In the genomic region with DNA sequence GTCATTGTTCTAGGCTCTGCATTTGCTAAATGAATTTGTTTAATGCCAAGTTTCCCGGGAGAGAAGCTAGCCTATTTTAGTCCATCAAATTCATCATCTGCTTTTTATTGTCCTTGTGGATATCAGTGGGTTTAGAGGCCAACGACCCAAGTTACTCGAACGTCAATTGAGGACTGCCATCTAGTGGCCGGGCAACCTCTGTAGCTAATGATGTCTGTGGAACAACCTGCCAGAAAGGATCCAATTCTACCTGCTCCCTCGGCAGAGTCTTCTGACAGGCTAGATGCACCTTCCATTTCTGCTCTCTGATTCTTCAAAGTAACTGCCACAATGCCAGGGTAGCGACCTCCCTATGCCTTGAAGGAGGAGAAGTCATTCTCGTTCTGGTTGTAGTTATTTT, we compare ENCODE assay signal across 8 mouse cellular contexts.
DNase-seq lines count a peak whose midpoint lies in the region; ATAC-seq and TF ChIP-seq lines count a peak whose summit lies in the region.

No protein-coding gene starts in this region.

- H3K36me3 ChIP-seq in kidney, embryonic 14.5 days (ENCODE audit: control insufficient read depth, insufficient read depth, low read length) = no peaks in the 10 kb centered on the region
- H3K36me3 ChIP-seq in liver, embryonic 14.5 days (replicated peaks; ENCODE audit: control insufficient read depth, insufficient read depth, low read depth) = no peaks in the 10 kb centered on the region
- no peaks in the 10 kb centered on the region for H3K36me3 ChIP-seq in neural tube, embryonic 11.5 days (ENCODE audit: control insufficient read depth, insufficient read depth, low read length)

- H3K27me3 ChIP-seq in kidney, embryonic 14.5 days (ENCODE audit: control insufficient read depth, insufficient read depth, low read length) = no peaks in the 10 kb centered on the region
- H3K27me3 ChIP-seq in liver, embryonic 14.5 days (ENCODE audit: control insufficient read depth, insufficient read depth, low read length) = no peaks in the 10 kb centered on the region
- no peaks in the 10 kb centered on the region for H3K27me3 ChIP-seq in neural tube, embryonic 11.5 days (ENCODE audit: control insufficient read depth, insufficient read depth, low read length)

- no peak for TF ChIP-seq EP300 in liver, embryonic 14.5 days (IDR thresholded peaks at IDR 0.05; ENCODE audit: low read depth)

- peaks cover 7% of the 10 kb centered on the region; the same call in 1 of the 2 replicates for H3K9me3 ChIP-seq in kidney, embryonic 14.5 days (ENCODE audit: control insufficient read depth, low read length)
- no peaks in the 10 kb centered on the region for H3K9me3 ChIP-seq in liver, embryonic 14.5 days (ENCODE audit: control insufficient read depth, low read length)
- no peaks in the 10 kb centered on the region for H3K9me3 ChIP-seq in neural tube, embryonic 11.5 days (ENCODE audit: control insufficient read depth, low read length)

- no peak overlapping the region for H3K4me2 ChIP-seq in kidney, embryonic 14.5 days (replicated peaks; ENCODE audit: low read depth, low read length)
- no peak overlapping the region for H3K4me2 ChIP-seq in liver, embryonic 14.5 days (ENCODE audit: low read depth)
- no peak overlapping the region for H3K4me2 ChIP-seq in neural tube, embryonic 11.5 days (ENCODE audit: low read depth)

- no peak overlapping the region for H3K9ac ChIP-seq in kidney, embryonic 14.5 days (ENCODE audit: low read depth, low read length)
- no peak overlapping the region for H3K9ac ChIP-seq in liver, embryonic 14.5 days (replicated peaks)
- no peak overlapping the region for H3K9ac ChIP-seq in neural tube, embryonic 11.5 days (ENCODE audit: low read length)

- peak; percentile 66 for TF ChIP-seq CTCF in liver, embryonic 14.5 days (IDR thresholded peaks at IDR 0.05; ENCODE audit: low read depth)

- H3K4me1 ChIP-seq in kidney, embryonic 14.5 days (ENCODE audit: control insufficient read depth, insufficient read depth, low read length) = 0 out of 2 replicates have a peak, but pooled peaks cover 3% of the 10 kb centered on the region
- no peaks in the 10 kb centered on the region for H3K4me1 ChIP-seq in liver, embryonic 14.5 days (replicated peaks; ENCODE audit: control insufficient read depth in 2 of 2, insufficient read depth in 2 of 2, low read length in 1 of 2)
- H3K4me1 ChIP-seq in neural tube, embryonic 11.5 days (ENCODE audit: control insufficient read depth, insufficient read depth, low read length) = peaks cover 4% of the 10 kb centered on the region; the same call in 1 of the 2 replicates

- H3K27ac ChIP-seq in kidney, embryonic 14.5 days (ENCODE audit: low read depth, low read length) = no peak overlapping the region
- H3K27ac ChIP-seq in liver, embryonic 14.5 days = no peak overlapping the region
- H3K27ac ChIP-seq in neural tube, embryonic 11.5 days (ENCODE audit: low read depth, low read length) = no peak overlapping the region

- ATAC-seq in kidney, embryonic 14.5 days (ENCODE audit: low FRiP score, low TSS enrichment) = no peak
- peak; percentile 81 for ATAC-seq in common myeloid progenitor, adult 5-6 weeks (replicated peaks; ENCODE audit: low read depth, poor library complexity, severe bottlenecking)
- no peak for ATAC-seq in liver, embryonic 14.5 days (ENCODE audit: insufficient read depth)
- ATAC-seq in neural tube, embryonic 11.5 days (ENCODE audit: insufficient read depth, low FRiP score, low TSS enrichment) = peak; percentile 48; the same call in 1 of the 2 replicates

- peak; percentile 50 for DNase-seq in kidney, adult 11 months
- peak; percentile 34 to 73 for DNase-seq in gastrocnemius, postnatal 4 days (ENCODE audit: low spot score in 2 of 2)
- peak; percentile 90 for DNase-seq in kidney, postnatal 10 days
- DNase-seq in liver, embryonic 14.5 days (ENCODE audit: low read depth in 3 of 3, low spot score in 3 of 3) = no peak
- DNase-seq in neural tube, embryonic 11.5 days (ENCODE audit: low spot score) = peak; percentile 74
- DNase-seq in telencephalon, adult 2 months (ENCODE audit: low read depth, low spot score) = peak; percentile 22

- 6% methylated on average over 8 of the region's 8 CpGs for WGBS in kidney, embryonic 14.5 days
- 6% methylated on average over 8 of the region's 8 CpGs for WGBS in liver, embryonic 14.5 days (ENCODE audit: insufficient replicate concordance)
- WGBS in neural tube, embryonic 11.5 days = 6% methylated on average over 8 of the region's 8 CpGs

- H3K4me3 ChIP-seq in kidney, embryonic 14.5 days (ENCODE audit: low read length) = no peak overlapping the region
- no peak overlapping the region for H3K4me3 ChIP-seq in liver, embryonic 14.5 days (ENCODE audit: insufficient read depth in 1 of 2, low read depth in 2 of 2, low read length in 2 of 2)
- no peak overlapping the region; the same call in 1 of the 2 replicates for H3K4me3 ChIP-seq in neural tube, embryonic 11.5 days (ENCODE audit: low read depth, low read length)

Comparison
In these comparisons a context has a peak if more than half of its experiments do, and no peak if none do; other contexts are left out.
1. DNase-seq: peak in kidney, adult 11 months (single experiment), gastrocnemius, postnatal 4 days (2 of 2), kidney, postnatal 10 days (single experiment), neural tube, embryonic 11.5 days (single experiment) and telencephalon, adult 2 months (single experiment); none in liver, embryonic 14.5 days (0 of 3).
2. ATAC-seq: peak in common myeloid progenitor, adult 5-6 weeks (single experiment) and neural tube, embryonic 11.5 days (single experiment); none in kidney, embryonic 14.5 days (single experiment) and liver, embryonic 14.5 days (single experiment).